Mouse (Mus musculus): ENCODE data around the gene Pik3c2b.
A peak's percentile ranks its signal among the peaks of the same experiment; 100 is the strongest.

Pik3c2b gene

GRCm38 (mm10) chr1:133132388-133133326 is 87.2 kb downstream of the Pik3c2b start:
- no peak for DNase-seq (ENCODE audit: low spot score in 2 of 2)

- DNase-seq (ENCODE audit: low spot score in 2 of 2), result no peak
These were observed 88.0 kb downstream of the Pik3c2b start for GRCm38 (mm10) chr1:133133425-133133824.

GRCm38 (mm10) chr1:133134071-133134470 is 88.6 kb downstream of the Pik3c2b start:
- no peak for DNase-seq (ENCODE audit: low spot score in 2 of 2)

- no peak for DNase-seq (ENCODE audit: low spot score in 2 of 2)
These were observed 89.4 kb downstream of the Pik3c2b start for GRCm38 (mm10) chr1:133134881-133135280.

GRCm38 (mm10) chr1:133135808-133136207 is 90.3 kb downstream of the Pik3c2b start:
- DNase-seq (ENCODE audit: low spot score in 2 of 2), result no peak

- no peak for DNase-seq (ENCODE audit: low spot score in 2 of 2)
These were observed 92.9 kb downstream of the Pik3c2b start for GRCm38 (mm10) chr1:133138401-133138800.

- peak in 1 of 2 experiments; percentile 61 for DNase-seq (ENCODE audit: low spot score in 2 of 2)
These were observed 100.8 kb downstream of the Pik3c2b start for GRCm38 (mm10) chr1:133146014-133147009.

- no peak for DNase-seq (ENCODE audit: low spot score in 2 of 2)
These were observed 101.9 kb downstream of the Pik3c2b start for GRCm38 (mm10) chr1:133147324-133147723.

GRCm38 (mm10) chr1:133148122-133148521 is 102.7 kb downstream of the Pik3c2b start:
- no peak for DNase-seq (ENCODE audit: low spot score in 2 of 2)

GRCm38 (mm10) chr1:133150556-133150955 is 105.1 kb downstream of the Pik3c2b start:
- no peak for DNase-seq (ENCODE audit: low spot score in 2 of 2)

- no peak for DNase-seq (ENCODE audit: low spot score in 2 of 2)
These were observed 106.7 kb downstream of the Pik3c2b start for GRCm38 (mm10) chr1:133152213-133152612.

GRCm38 (mm10) chr1:133155270-133155669 is 109.8 kb downstream of the Pik3c2b start:
- DNase-seq (ENCODE audit: low spot score in 2 of 2), result no peak
